Mouse (Mus musculus) liver, embryonic 12.5 days (tissue): Measurements from ENCODE around the gene Patj. TPM values are rescaled to one million over a fixed set of nuclear protein-coding genes. Genes with fewer than 3 reads are reported as not detected.

ENCODE experiments used
- ATAC-seq: fragments of 200-750 bp; cut with Nextera tagmentation; 2 replicates; pipeline ENCODE4 v1.8.0; 2017; ENCODE audit warnings: moderate number of reproducible peaks, mild to moderate bottlenecking, moderate library complexity
- H3K27ac ChIP-seq: fragments of 300-500 bp; sonication (generic); 2 replicates; pipeline ENCODE4 v1.5.1; 2016; ENCODE audit warnings: mild to moderate bottlenecking
- H3K27me3 ChIP-seq: fragments of 300-500 bp; sonication (generic); replicated peaks from 2 replicates; pipeline ENCODE4 v1.6.1; 2016; ENCODE audit warnings: mild to moderate bottlenecking, moderate library complexity
- H3K36me3 ChIP-seq: fragments of 300-500 bp; sonication (generic); 2 replicates; pipeline ENCODE4 v1.6.1; 2016; ENCODE audit warnings: mild to moderate bottlenecking, moderate library complexity
- H3K4me1 ChIP-seq: fragments of 300-500 bp; sonication (generic); 2 replicates; pipeline ENCODE4 v1.6.1; 2016
- H3K4me2 ChIP-seq: fragments of 300-500 bp; sonication (generic); 2 replicates; pipeline ENCODE4 v1.6.1; 2016; ENCODE audit warnings: mild to moderate bottlenecking, moderate library complexity
- H3K4me3 ChIP-seq: fragments of 300-500 bp; sonication (generic); 2 replicates; pipeline ENCODE4 v1.5.1; 2016; ENCODE audit warnings: mild to moderate bottlenecking, moderate library complexity
- H3K9ac ChIP-seq: fragments of 300-500 bp; sonication (generic); 2 replicates; pipeline ENCODE4 v1.6.1; 2016; ENCODE audit warnings: mild to moderate bottlenecking, moderate library complexity
- H3K9me3 ChIP-seq: fragments of 300-500 bp; sonication (generic); replicated peaks from 2 replicates; pipeline ENCODE4 v1.6.1; 2016; ENCODE audit warnings: mild to moderate bottlenecking, moderate library complexity
- WGBS: fragments of 180-500 bp; shearing (Covaris S2); methylation state at CpG from one replicate; pipeline ENCODE4 v1.1.7; 2016; ENCODE audit not compliant: insufficient replicate concordance; 5-methylcytosine and 5-hydroxymethylcytosine counted together
- polyA plus RNA-seq: library from polyadenylated mRNA; unstranded; fragments of >200 nt; fragmentation: Nextera tagmentation; extraction: Ambion mirVana; gene quantifications from 2 replicates; pipeline ENCODE4 v1.2.1, GENCODE M21; 2016

Gene Patj
- polyA plus RNA-seq, 1 experiment from 2014 or later: 2.4 TPM

GRCm38 (mm10) chr4:98725439-98725838 lies 329.9 kb downstream of the Patj start:
- H3K4me3 ChIP-seq: no peak overlapping the region
- H3K27ac ChIP-seq: no peak overlapping the region
- no peaks in the 10 kb centered on the region for H3K36me3 ChIP-seq
- WGBS: 17% methylated on average over 4 of the region's 4 CpGs
- no peaks in the 10 kb centered on the region for H3K9me3 ChIP-seq
- H3K4me1 ChIP-seq: peaks cover 8% of the 10 kb centered on the region; the same call in 1 of the 2 replicates
- no peak overlapping the region for H3K9ac ChIP-seq
- H3K27me3 ChIP-seq: peaks cover 39% of the 10 kb centered on the region
- ATAC-seq: no peak
- H3K4me2 ChIP-seq: no peak overlapping the region

- peaks cover 8% of the 10 kb centered on the region; the same call in 1 of the 2 replicates for H3K4me1 ChIP-seq
- 3% methylated on average over 29 of the region's 29 CpGs for WGBS
- peaks cover 39% of the 10 kb centered on the region for H3K27me3 ChIP-seq
- no peak for ATAC-seq
- no peak within 1 kb of the TSS for H3K27ac ChIP-seq
- H3K9ac ChIP-seq: no peak within 1 kb of the TSS
- H3K36me3 ChIP-seq: no peaks in the 10 kb centered on the region
- peak within 1 kb of the TSS; percentile 53 for H3K4me2 ChIP-seq
- H3K4me3 ChIP-seq: peak within 1 kb of the TSS; percentile 25
- no peaks in the 10 kb centered on the region for H3K9me3 ChIP-seq
These were observed 331.1 kb downstream of the Patj start, which contains the start of gene L1td1 for GRCm38 (mm10) chr4:98726590-98727237. Gene L1td1 (plus strand): TSS chr4:98726734.

- 4% methylated on average over 21 of the region's 21 CpGs for WGBS
- H3K9me3 ChIP-seq: no peaks in the 10 kb centered on the region
- H3K27ac ChIP-seq: no peak overlapping the region
- H3K4me2 ChIP-seq: peak overlapping the region; percentile 53
- H3K4me1 ChIP-seq: peaks cover 8% of the 10 kb centered on the region; the same call in 1 of the 2 replicates
- no peaks in the 10 kb centered on the region for H3K36me3 ChIP-seq
- peaks cover 39% of the 10 kb centered on the region for H3K27me3 ChIP-seq
- no peak overlapping the region for H3K9ac ChIP-seq
- ATAC-seq: no peak
- peak overlapping the region; percentile 25 for H3K4me3 ChIP-seq
These were observed 331.8 kb downstream of the Patj start for GRCm38 (mm10) chr4:98727295-98727958.

- no peak for ATAC-seq
These were observed 332.4 kb downstream of the Patj start for GRCm38 (mm10) chr4:98727959-98728347.

GRCm38 (mm10) chr4:98728716-98729115 lies 333.1 kb downstream of the Patj start:
- no peaks in the 10 kb centered on the region for H3K9me3 ChIP-seq
- H3K27ac ChIP-seq: no peak overlapping the region
- ATAC-seq: no peak
- no peak overlapping the region for H3K4me3 ChIP-seq
- WGBS: 30% methylated on average over 7 of the region's 7 CpGs
- no peak overlapping the region for H3K9ac ChIP-seq
- peaks cover 39% of the 10 kb centered on the region for H3K27me3 ChIP-seq
- H3K4me1 ChIP-seq: peaks cover 8% of the 10 kb centered on the region; the same call in 1 of the 2 replicates
- no peak overlapping the region for H3K4me2 ChIP-seq
- H3K36me3 ChIP-seq: no peaks in the 10 kb centered on the region

More at GRCm38 (mm10) chr4:98727959-98728347, 332.4 kb downstream of the Patj start:
- Histone ChIP-seq H3K27me3 (peaks cover 39% of the 10 kb centered on the region), H3K4me2 (peak overlapping the region; percentile 25), H3K4me3 (no peak overlapping the region; the same call in 1 of the 2 replicates), H3K9me3 (no peaks in the 10 kb centered on the region), H3K36me3 (no peaks in the 10 kb centered on the region), H3K27ac (no peak overlapping the region), H3K9ac (no peak overlapping the region), H3K4me1 (peaks cover 8% of the 10 kb centered on the region; the same call in 1 of the 2 replicates)
- 3% methylated on average over 10 of the region's 10 CpGs for WGBS

GRCm38 (mm10) chr4:98733660-98734059 lies 338.1 kb downstream of the Patj start:
- no peaks in the 10 kb centered on the region for H3K4me1 ChIP-seq
- no peak for ATAC-seq
- no peaks in the 10 kb centered on the region for H3K9me3 ChIP-seq
- peaks cover 6% of the 10 kb centered on the region for H3K27me3 ChIP-seq
- H3K4me2 ChIP-seq: no peak overlapping the region
- no peak overlapping the region for H3K4me3 ChIP-seq
- H3K36me3 ChIP-seq: no peaks in the 10 kb centered on the region
- H3K9ac ChIP-seq: no peak overlapping the region
- 83% methylated on average over 16 of the region's 16 CpGs for WGBS
- H3K27ac ChIP-seq: no peak overlapping the region

GRCm38 (mm10) chr4:98739753-98740152 lies 344.2 kb downstream of the Patj start:
- H3K4me3 ChIP-seq: no peak overlapping the region
- H3K9ac ChIP-seq: no peak overlapping the region
- no peaks in the 10 kb centered on the region for H3K36me3 ChIP-seq
- no peaks in the 10 kb centered on the region for H3K4me1 ChIP-seq
- ATAC-seq: no peak
- WGBS: 30% methylated on average over 2 of the region's 2 CpGs
- H3K27ac ChIP-seq: no peak overlapping the region
- H3K4me2 ChIP-seq: no peak overlapping the region
- H3K9me3 ChIP-seq: no peaks in the 10 kb centered on the region
- no peaks in the 10 kb centered on the region for H3K27me3 ChIP-seq

- Histone ChIP-seq H3K9ac (no peak overlapping the region), H3K4me3 (no peak overlapping the region), H3K9me3 (no peaks in the 10 kb centered on the region), H3K4me1 (no peaks in the 10 kb centered on the region), H3K36me3 (no peaks in the 10 kb centered on the region), H3K27ac (no peak overlapping the region), H3K27me3 (no peaks in the 10 kb centered on the region), H3K4me2 (no peak overlapping the region)
- ATAC-seq: no peak
- WGBS: 64% methylated on average over 3 of the region's 3 CpGs
These were observed 347.8 kb downstream of the Patj start for GRCm38 (mm10) chr4:98743209-98743905.

- H3K9ac ChIP-seq: no peak overlapping the region
- no peaks in the 10 kb centered on the region for H3K27me3 ChIP-seq
- H3K4me3 ChIP-seq: no peak overlapping the region
- H3K9me3 ChIP-seq: no peaks in the 10 kb centered on the region
- no peak for ATAC-seq
- H3K4me2 ChIP-seq: no peak overlapping the region
- H3K36me3 ChIP-seq: no peaks in the 10 kb centered on the region
- H3K4me1 ChIP-seq: no peaks in the 10 kb centered on the region
- H3K27ac ChIP-seq: no peak overlapping the region
- WGBS: 36% methylated on average over 7 of the region's 7 CpGs
These were observed 348.3 kb downstream of the Patj start for GRCm38 (mm10) chr4:98743906-98744210.

GRCm38 (mm10) chr4:98754456-98754855 lies 358.9 kb downstream of the Patj start:
- no peak for ATAC-seq
- H3K27me3 ChIP-seq: no peaks in the 10 kb centered on the region
- H3K4me3 ChIP-seq: no peak overlapping the region
- no peaks in the 10 kb centered on the region for H3K36me3 ChIP-seq
- H3K4me1 ChIP-seq: no peaks in the 10 kb centered on the region
- H3K9ac ChIP-seq: no peak overlapping the region
- no peak overlapping the region for H3K4me2 ChIP-seq
- no peak overlapping the region for H3K27ac ChIP-seq
- H3K9me3 ChIP-seq: no peaks in the 10 kb centered on the region
- 76% methylated on average over 4 of the region's 4 CpGs for WGBS

GRCm38 (mm10) chr4:98756141-98756540 lies 360.6 kb downstream of the Patj start:
- WGBS: 74% methylated on average over 11 of the region's 11 CpGs
- no peaks in the 10 kb centered on the region for H3K36me3 ChIP-seq
- H3K4me2 ChIP-seq: no peak overlapping the region
- no peaks in the 10 kb centered on the region for H3K4me1 ChIP-seq
- H3K9me3 ChIP-seq: no peaks in the 10 kb centered on the region
- no peak overlapping the region for H3K4me3 ChIP-seq
- no peak overlapping the region for H3K27ac ChIP-seq
- ATAC-seq: no peak
- H3K9ac ChIP-seq: no peak overlapping the region
- H3K27me3 ChIP-seq: no peaks in the 10 kb centered on the region
